Mouse (Mus musculus) embryonic facial prominence, embryonic 12.5 days (tissue): ENCODE measurements at regions not wholly inside any gene's neighbourhood (a gene's known extent, or its start where the extent isn't known, plus 50 kb on each side); places are given as distances from the start of the nearest gene placed in this dataset.

ENCODE experiments used
- ATAC-seq: fragments of 200-750 bp; cut with Nextera tagmentation; 2 replicates; pipeline ENCODE4 v1.8.0; 2017; ENCODE audit not compliant: insufficient number of reproducible peaks, insufficient read depth, low FRiP score, low TSS enrichment
- H3K27ac ChIP-seq: fragments of 300-500 bp; sonication (generic); 2 replicates; pipeline ENCODE4 v1.5.1; 2016; ENCODE audit warnings: mild to moderate bottlenecking
- H3K27me3 ChIP-seq: fragments of 300-500 bp; sonication (generic); 2 replicates; pipeline ENCODE4 v1.6.1; 2016; ENCODE audit warnings: mild to moderate bottlenecking, moderate library complexity
- H3K36me3 ChIP-seq: fragments of 300-500 bp; sonication (generic); 2 replicates; pipeline ENCODE4 v1.6.1; 2016; ENCODE audit warnings: mild to moderate bottlenecking
- H3K4me1 ChIP-seq: fragments of 300-500 bp; sonication (generic); 2 replicates; pipeline ENCODE4 v1.6.1; 2016
- H3K4me2 ChIP-seq: fragments of 300-500 bp; sonication (generic); replicated peaks from 2 replicates; pipeline ENCODE4 v1.6.1; 2016; ENCODE audit warnings: mild to moderate bottlenecking, moderate library complexity
- H3K4me3 ChIP-seq: fragments of 300-500 bp; sonication (generic); 2 replicates; pipeline ENCODE4 v1.5.1; 2016; ENCODE audit warnings: mild to moderate bottlenecking
- H3K9ac ChIP-seq: fragments of 300-500 bp; sonication (generic); 2 replicates; pipeline ENCODE4 v1.6.1; 2016; ENCODE audit warnings: mild to moderate bottlenecking, moderate library complexity
- H3K9me3 ChIP-seq: fragments of 300-500 bp; sonication (generic); 2 replicates; pipeline ENCODE4 v1.6.1; 2016; ENCODE audit warnings: mild to moderate bottlenecking, moderate library complexity
- WGBS: fragments of 180-500 bp; shearing (Covaris S2); methylation state at CpG from one replicate; pipeline ENCODE4 v1.1.7; 2016; 5-methylcytosine and 5-hydroxymethylcytosine counted together

DNA sequence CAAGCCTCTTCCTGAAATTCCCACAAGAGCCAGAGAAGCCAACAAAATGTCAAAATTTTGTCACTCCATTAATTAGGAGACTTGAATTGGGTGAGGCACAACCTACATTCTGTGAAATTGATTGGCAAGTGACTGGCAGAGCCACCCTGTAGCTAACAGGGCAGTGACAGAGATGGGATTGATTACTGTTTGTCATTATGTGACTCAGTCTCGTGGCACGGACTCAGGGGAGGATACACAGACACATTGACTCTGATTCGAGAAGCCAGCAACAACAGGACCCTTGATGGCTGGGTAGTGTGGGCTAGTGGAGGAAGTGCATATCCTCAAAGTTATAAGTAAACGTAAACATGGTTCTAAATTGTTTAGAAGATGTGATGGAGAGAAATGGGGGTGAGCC, 445.8 kb upstream of the Pkn2 start:
- Histone ChIP-seq H3K9ac (no peak overlapping the region), H3K36me3 (no peaks in the 10 kb centered on the region), H3K4me1 (no peaks in the 10 kb centered on the region), H3K27ac (no peak overlapping the region), H3K9me3 (no peaks in the 10 kb centered on the region), H3K27me3 (no peaks in the 10 kb centered on the region), H3K4me2 (no peak overlapping the region), H3K4me3 (no peak overlapping the region)
- no peak for ATAC-seq
- 56% methylated on average over 4 of the region's 4 CpGs for whole genome bisulfite sequencing

GRCm38 (mm10) chr3:143316457-143316856, 434.7 kb upstream of the Pkn2 start:
- no peak overlapping the region for H3K4me3 ChIP-seq
- H3K27ac ChIP-seq, result no peak overlapping the region
- H3K36me3 ChIP-seq, result no peaks in the 10 kb centered on the region
- H3K9me3 ChIP-seq, result no peaks in the 10 kb centered on the region
- no peak overlapping the region for H3K9ac ChIP-seq
- no peak overlapping the region for H3K4me2 ChIP-seq
- H3K4me1 ChIP-seq, result no peaks in the 10 kb centered on the region
- WGBS, result 65% methylated on average over 7 of the region's 7 CpGs
- no peaks in the 10 kb centered on the region for H3K27me3 ChIP-seq
- no peak for ATAC-seq

DNA sequence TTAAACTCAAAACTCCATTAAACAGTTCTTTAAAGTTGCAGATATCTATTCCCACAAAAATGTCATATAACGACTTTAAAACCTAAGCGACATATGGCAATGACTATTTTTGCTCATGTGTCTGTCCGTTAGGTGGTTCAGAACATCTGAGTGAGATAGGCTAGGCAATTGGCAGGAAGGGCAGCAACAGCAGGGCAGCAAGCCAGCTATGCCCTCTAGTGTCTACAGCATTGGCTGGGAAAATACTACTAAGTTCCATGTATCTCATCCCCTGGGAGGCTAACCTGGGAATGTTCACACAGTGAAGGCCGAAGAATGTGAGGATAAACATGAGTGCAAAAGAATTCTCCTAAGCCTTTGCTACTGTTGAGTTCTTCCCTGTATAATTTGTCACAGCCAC, 410.0 kb upstream of the Pkn2 start:
- Histone ChIP-seq H3K4me3 (no peak overlapping the region), H3K4me2 (no peak overlapping the region), H3K9ac (no peak overlapping the region), H3K9me3 (no peaks in the 10 kb centered on the region), H3K27ac (no peak overlapping the region), H3K27me3 (no peaks in the 10 kb centered on the region), H3K4me1 (no peaks in the 10 kb centered on the region), H3K36me3 (no peaks in the 10 kb centered on the region)
- 85% methylated on average over 4 of the region's 4 CpGs for WGBS
- no peak for ATAC-seq

- ATAC-seq, result no peak
- 90% methylated on average over 6 of the region's 6 CpGs for WGBS
- no peak overlapping the region for H3K4me3 ChIP-seq
- no peak overlapping the region for H3K4me2 ChIP-seq
- no peaks in the 10 kb centered on the region for H3K9me3 ChIP-seq
- H3K36me3 ChIP-seq, result no peaks in the 10 kb centered on the region
- H3K4me1 ChIP-seq, result no peaks in the 10 kb centered on the region
- no peak overlapping the region for H3K27ac ChIP-seq
- H3K27me3 ChIP-seq, result no peaks in the 10 kb centered on the region
- no peak overlapping the region for H3K9ac ChIP-seq
Measured at GRCm38 (mm10) chr3:143264132-143264531, 382.3 kb upstream of the Pkn2 start.

- Histone ChIP-seq H3K9me3 (no peaks in the 10 kb centered on the region), H3K27ac (no peak overlapping the region), H3K27me3 (no peaks in the 10 kb centered on the region), H3K4me1 (no peaks in the 10 kb centered on the region), H3K4me3 (no peak overlapping the region), H3K9ac (no peak overlapping the region), H3K4me2 (no peak overlapping the region), H3K36me3 (no peaks in the 10 kb centered on the region)
- ATAC-seq, result no peak
- WGBS, result 95% methylated on average over 1 of the region's 1 CpGs
Measured at GRCm38 (mm10) chr3:143252643-143253042, 370.8 kb upstream of the Pkn2 start.

GRCm38 (mm10) chr3:143252008-143252407, 370.2 kb upstream of the Pkn2 start:
- Histone ChIP-seq H3K4me1 (no peaks in the 10 kb centered on the region), H3K9me3 (no peaks in the 10 kb centered on the region), H3K4me3 (no peak overlapping the region), H3K36me3 (no peaks in the 10 kb centered on the region), H3K4me2 (no peak overlapping the region), H3K27me3 (no peaks in the 10 kb centered on the region), H3K27ac (no peak overlapping the region), H3K9ac (no peak overlapping the region)
- no peak for ATAC-seq
- WGBS, result 73% methylated on average over 2 of the region's 2 CpGs

GRCm38 (mm10) chr3:143242691-143243090, 360.9 kb upstream of the Pkn2 start:
- no peak overlapping the region for H3K9ac ChIP-seq
- no peaks in the 10 kb centered on the region for H3K27me3 ChIP-seq
- no peaks in the 10 kb centered on the region for H3K36me3 ChIP-seq
- H3K4me3 ChIP-seq, result no peak overlapping the region
- H3K9me3 ChIP-seq, result no peaks in the 10 kb centered on the region
- no peaks in the 10 kb centered on the region for H3K4me1 ChIP-seq
- no peak overlapping the region for H3K27ac ChIP-seq
- 65% methylated on average over 4 of the region's 4 CpGs for WGBS
- no peak overlapping the region for H3K4me2 ChIP-seq
- ATAC-seq, result no peak

GRCm38 (mm10) chr3:143240545-143241383, 359.0 kb upstream of the Pkn2 start:
- H3K36me3 ChIP-seq, result no peaks in the 10 kb centered on the region
- H3K27me3 ChIP-seq, result no peaks in the 10 kb centered on the region
- H3K27ac ChIP-seq, result no peak overlapping the region
- ATAC-seq, result no peak
- no peak overlapping the region for H3K4me3 ChIP-seq
- H3K9me3 ChIP-seq, result no peaks in the 10 kb centered on the region
- no peak overlapping the region for H3K4me2 ChIP-seq
- no peak overlapping the region for H3K9ac ChIP-seq
- 65% methylated on average over 7 of the region's 7 CpGs for WGBS
- H3K4me1 ChIP-seq, result no peaks in the 10 kb centered on the region

GRCm38 (mm10) chr3:143238546-143238945, 356.7 kb upstream of the Pkn2 start:
- WGBS, result 78% methylated on average over 6 of the region's 6 CpGs
- Histone ChIP-seq H3K4me3 (no peak overlapping the region), H3K36me3 (no peaks in the 10 kb centered on the region), H3K9ac (no peak overlapping the region), H3K27ac (no peak overlapping the region), H3K9me3 (no peaks in the 10 kb centered on the region), H3K4me2 (no peak overlapping the region), H3K27me3 (no peaks in the 10 kb centered on the region), H3K4me1 (no peaks in the 10 kb centered on the region)
- ATAC-seq, result no peak

- Histone ChIP-seq H3K36me3 (no peaks in the 10 kb centered on the region), H3K27ac (no peak overlapping the region), H3K4me2 (no peak overlapping the region), H3K4me1 (no peaks in the 10 kb centered on the region), H3K9me3 (no peaks in the 10 kb centered on the region), H3K4me3 (no peak overlapping the region), H3K9ac (no peak overlapping the region), H3K27me3 (no peaks in the 10 kb centered on the region)
- 64% methylated on average over 6 of the region's 6 CpGs for WGBS
- ATAC-seq, result no peak
Measured at GRCm38 (mm10) chr3:143223999-143224729, 342.4 kb upstream of the Pkn2 start.

- Histone ChIP-seq H3K27ac (no peak overlapping the region), H3K4me3 (no peak overlapping the region), H3K9ac (no peak overlapping the region), H3K9me3 (no peaks in the 10 kb centered on the region), H3K4me1 (no peaks in the 10 kb centered on the region), H3K27me3 (no peaks in the 10 kb centered on the region), H3K4me2 (no peak overlapping the region), H3K36me3 (no peaks in the 10 kb centered on the region)
- no peak for ATAC-seq
- WGBS, result 80% methylated on average over 6 of the region's 6 CpGs
Measured at GRCm38 (mm10) chr3:143193263-143193970, 311.6 kb upstream of the Pkn2 start.

DNA sequence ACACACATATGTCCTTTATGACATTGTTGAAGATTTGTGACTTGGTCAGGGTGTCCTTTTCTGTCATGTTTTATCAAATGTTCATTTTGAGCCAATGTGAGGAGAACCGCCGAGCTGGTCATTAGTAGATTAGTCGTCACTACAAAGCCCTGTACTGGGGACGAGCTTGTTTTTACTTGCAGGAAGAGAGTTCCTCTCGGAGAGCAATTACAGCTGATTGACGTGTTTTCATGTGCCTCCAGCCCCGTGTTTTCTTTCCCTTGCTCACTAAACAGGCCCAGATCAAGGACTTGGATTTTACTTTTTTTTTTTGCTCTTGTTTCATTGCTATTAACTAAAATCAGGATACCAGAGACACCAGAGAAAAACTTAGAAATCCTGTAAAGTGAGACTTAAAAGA, 307.1 kb upstream of the Pkn2 start:
- WGBS, result 15% methylated on average over 7 of the region's 7 CpGs
- no peak overlapping the region for H3K4me3 ChIP-seq
- no peak overlapping the region for H3K27ac ChIP-seq

More for the DNA sequence above, 307.1 kb upstream of the Pkn2 start:
- H3K9me3 ChIP-seq, result no peaks in the 10 kb centered on the region
- H3K9ac ChIP-seq, result no peak overlapping the region
- H3K27me3 ChIP-seq, result no peaks in the 10 kb centered on the region
- no peaks in the 10 kb centered on the region for H3K36me3 ChIP-seq
- H3K4me2 ChIP-seq, result no peak overlapping the region
- no peaks in the 10 kb centered on the region for H3K4me1 ChIP-seq
- no peak for ATAC-seq
